In genomic region chr4:62761672-62762071, GRCm38 (mm10) we compare ENCODE assay signal across 8 mouse cellular contexts.
A peak's percentile ranks its signal among the peaks of the same experiment; 100 is the strongest.
DNase-seq lines count a peak whose midpoint lies in the region; ATAC-seq and TF ChIP-seq lines count a peak whose summit lies in the region.

No protein-coding gene starts in this region.

- H3K9me3 ChIP-seq in heart, embryonic 11.5 days (replicated peaks; ENCODE audit: control insufficient read depth, low read length): no peaks in the 10 kb centered on the region
- no peaks in the 10 kb centered on the region for H3K9me3 ChIP-seq in intestine, embryonic 16.5 days (ENCODE audit: control insufficient read depth, low read length)
- no peaks in the 10 kb centered on the region for H3K9me3 ChIP-seq in midbrain, postnatal 0 days (ENCODE audit: low read length)

- no peak for TF ChIP-seq POLR2A in cortical plate, adult 2 months (IDR thresholded peaks at IDR 0.05; ENCODE audit: extremely low read depth, insufficient read depth, low read length)

- no peaks in the 10 kb centered on the region for H3K36me3 ChIP-seq in heart, embryonic 11.5 days (ENCODE audit: control insufficient read depth, insufficient read depth, low read length)
- H3K36me3 ChIP-seq in intestine, embryonic 16.5 days (ENCODE audit: control insufficient read depth, insufficient read depth, low read length): no peaks in the 10 kb centered on the region
- no peaks in the 10 kb centered on the region for H3K36me3 ChIP-seq in midbrain, postnatal 0 days (ENCODE audit: insufficient read depth, low read length)

- no peak overlapping the region for H3K27ac ChIP-seq in heart, embryonic 11.5 days (ENCODE audit: low read depth, low read length)
- H3K27ac ChIP-seq in cortical plate, adult 2 months (ENCODE audit: insufficient read depth, low read length): no peak overlapping the region
- no peak overlapping the region; the same call in 1 of the 2 replicates for H3K27ac ChIP-seq in intestine, embryonic 16.5 days (ENCODE audit: low read length)
- H3K27ac ChIP-seq in midbrain, postnatal 0 days (ENCODE audit: low read depth, low read length): no peak overlapping the region

- no peak overlapping the region for H3K4me2 ChIP-seq in heart, embryonic 11.5 days
- H3K4me2 ChIP-seq in intestine, embryonic 16.5 days (ENCODE audit: low read depth, low read length): no peak overlapping the region
- no peak overlapping the region for H3K4me2 ChIP-seq in midbrain, postnatal 0 days (ENCODE audit: low read depth, low read length, poor library complexity, severe bottlenecking)

- ATAC-seq in heart, embryonic 11.5 days (replicated peaks; ENCODE audit: insufficient number of reproducible peaks, low FRiP score, low TSS enrichment): no peak
- ATAC-seq in intestine, embryonic 16.5 days: peak; percentile 61
- 0 out of 2 replicates have a peak, but pooled peaks have one; percentile 48 for ATAC-seq in midbrain, postnatal 0 days (ENCODE audit: low FRiP score)

- peaks cover 26% of the 10 kb centered on the region for H3K4me1 ChIP-seq in heart, embryonic 11.5 days (ENCODE audit: control insufficient read depth, insufficient read depth, low read length)
- no peaks in the 10 kb centered on the region for H3K4me1 ChIP-seq in cortical plate, adult 2 months (ENCODE audit: control insufficient read depth, insufficient read depth, low read length)
- peaks cover 18% of the 10 kb centered on the region for H3K4me1 ChIP-seq in intestine, embryonic 16.5 days (ENCODE audit: control insufficient read depth, insufficient read depth, low read length)
- H3K4me1 ChIP-seq in midbrain, postnatal 0 days (ENCODE audit: insufficient read depth, low read length): no peaks in the 10 kb centered on the region

- intact Hi-C loops in gastrocnemius, postnatal 14 days (cut with DNase I; ENCODE audit: low total_unique reads): loop anchor here (5.0 kb wide), 1 partner anchor 199 kb away; no protein-coding TSS in a partner anchor
- intact Hi-C loops in left cerebral cortex, postnatal 25 days (cut with DNase I): loop anchor here (10.0 kb wide), 1 partner anchor 307 kb away; no protein-coding TSS in a partner anchor

- peak; percentile 97 for DNase-seq in heart, adult 11 months
- DNase-seq in gastrocnemius, postnatal 14 days: peak; percentile 81
- DNase-seq in left cerebral cortex, postnatal 25 days (ENCODE audit: low spot score in 2 of 2): peak; percentile 86 to 90
- DNase-seq in midbrain, postnatal 0 days (ENCODE audit: low spot score): peak; percentile 87
- peak; percentile 31 to 72 for DNase-seq in spleen, postnatal 14 days (ENCODE audit: low spot score in 2 of 2)

- H3K27me3 ChIP-seq in heart, embryonic 11.5 days (ENCODE audit: control insufficient read depth, insufficient read depth, low read length): peaks cover 2% of the 10 kb centered on the region; the same call in 1 of the 2 replicates
- no peaks in the 10 kb centered on the region for H3K27me3 ChIP-seq in intestine, embryonic 16.5 days (replicated peaks; ENCODE audit: control insufficient read depth, insufficient read depth, low read length)
- no peaks in the 10 kb centered on the region for H3K27me3 ChIP-seq in midbrain, postnatal 0 days (ENCODE audit: insufficient read depth, low read length)

- H3K9ac ChIP-seq in heart, embryonic 11.5 days (ENCODE audit: low read depth, low read length): no peak overlapping the region
- H3K9ac ChIP-seq in intestine, embryonic 16.5 days (ENCODE audit: low read depth, low read length): no peak overlapping the region
- H3K9ac ChIP-seq in midbrain, postnatal 0 days (replicated peaks; ENCODE audit: low read length, poor library complexity, severe bottlenecking): no peak overlapping the region

- H3K4me3 ChIP-seq in heart, embryonic 11.5 days (ENCODE audit: low read depth, low read length): no peak overlapping the region
- H3K4me3 ChIP-seq in cortical plate, adult 2 months (ENCODE audit: insufficient read depth, low read length): no peak overlapping the region
- no peak overlapping the region for H3K4me3 ChIP-seq in intestine, embryonic 16.5 days (ENCODE audit: low read length)
- no peak overlapping the region for H3K4me3 ChIP-seq in midbrain, postnatal 0 days (ENCODE audit: low read depth, low read length)

- peak; percentile 95 for TF ChIP-seq CTCF in cortical plate, adult 2 months (IDR thresholded peaks at IDR 0.05; ENCODE audit: extremely low read depth, insufficient read depth, low read length)
- peak; percentile 99 for TF ChIP-seq CTCF in midbrain, postnatal 0 days (IDR thresholded peaks at IDR 0.05)

- 0% methylated on average over 1 of the region's 1 CpGs for WGBS in heart, embryonic 11.5 days (ENCODE audit: insufficient replicate concordance)
- WGBS in intestine, embryonic 16.5 days: 2% methylated on average over 1 of the region's 1 CpGs
- 2% methylated on average over 1 of the region's 1 CpGs for WGBS in midbrain, postnatal 0 days
